Mouse (Mus musculus) stomach, postnatal 0 days (tissue): ENCODE measurements around the gene Hk2.

Experiments
- CTCF ChIP-seq: IDR thresholded peaks from 2 replicates; pipeline ENCODE4 v1.5.1; 2016; ENCODE audit warnings: antibody characterized with exemption, low read depth, mild to moderate bottlenecking, moderate library complexity
- EP300 ChIP-seq: optimal IDR thresholded peaks from 2 replicates; pipeline ENCODE3; 2016; ENCODE audit warnings: antibody characterized with exemption

- TF ChIP-seq CTCF (no peak), EP300 (no peak)
These were observed 84.8 kb downstream of the Hk2 start for GRCm38 (mm10) chr6:82689474-82689873.
